Mouse (Mus musculus) MEL (cell line): Measurements from ENCODE around the gene Nt5e. TPM values are rescaled to one million over a fixed set of nuclear protein-coding genes. Genes with fewer than 3 reads are reported as not detected.

Experiments
- DNase-seq: peaks from one replicate; pipeline ENCODE4 v3.0.0; 2011; ENCODE audit warnings: low read depth, low spot score
- H3K27ac ChIP-seq: 2 replicates; pipeline ENCODE4 v1.5.1; 2012; ENCODE audit warnings: low read depth, mild to moderate bottlenecking, control low read depth, low read length, moderate library complexity; ENCODE audit not compliant: control insufficient read depth
- H3K27me3 ChIP-seq, 2 experiments: fragments of 150-350 bp in 1 of 2; sonication (generic) in 1 of 2; 2 replicates each; pipeline ENCODE4 v1.6.1; 2012; ENCODE audit warnings: low read length in 2 of 2, mild to moderate bottlenecking in 2 of 2, improper control_type of control experiment in 1 of 2, moderate library complexity in 1 of 2; ENCODE audit not compliant: insufficient read depth in 2 of 2, control insufficient read depth in 1 of 2
- H3K36me3 ChIP-seq, 2 experiments: 2 replicates each; pipeline ENCODE4 v1.6.1; 2012 to 2014; ENCODE audit warnings: low read length in 2 of 2, improper control_type of control experiment in 1 of 2, inconsistent platforms in 1 of 2, mild to moderate bottlenecking in 1 of 2; ENCODE audit not compliant: insufficient read depth in 2 of 2, control insufficient read depth in 1 of 2
- H3K4me1 ChIP-seq, 2 experiments: fragments of 150-350 bp in 1 of 2; sonication (generic) in 1 of 2; 2 replicates each; pipeline ENCODE4 v1.6.1; 2012; ENCODE audit warnings: low read length in 2 of 2, improper control_type of control experiment in 1 of 2, mild to moderate bottlenecking in 1 of 2; ENCODE audit not compliant: insufficient read depth in 2 of 2, control insufficient read depth in 1 of 2
- H3K4me3 ChIP-seq, 2 experiments: fragments of 150-350 bp in 1 of 2; sonication (generic) in 1 of 2; 2 replicates each; pipeline ENCODE4 v1.5.1; 2012; ENCODE audit warnings: low read depth in 2 of 2, low read length in 2 of 2, mild to moderate bottlenecking in 2 of 2, moderate library complexity in 2 of 2, control low read depth in 1 of 2, improper control_type of control experiment in 1 of 2; ENCODE audit not compliant: control insufficient read depth in 1 of 2, insufficient read depth in 1 of 2
- H3K79me2 ChIP-seq: 2 replicates; pipeline ENCODE4 v1.6.1; 2012; ENCODE audit warnings: mild to moderate bottlenecking, low read length, moderate library complexity; ENCODE audit not compliant: control insufficient read depth, poor library complexity, insufficient read depth
- H3K9ac ChIP-seq: 2 replicates; pipeline ENCODE4 v1.6.1; 2012; ENCODE audit warnings: low read depth, mild to moderate bottlenecking, control low read depth, low read length, moderate library complexity; ENCODE audit not compliant: control insufficient read depth, poor library complexity, severe bottlenecking
- H3K9me3 ChIP-seq: fragments of 150-350 bp; sonication (generic); replicated peaks from 2 replicates; pipeline ENCODE4 v1.6.1; 2012; ENCODE audit warnings: mild to moderate bottlenecking, low read length, improper control_type of control experiment, moderate library complexity; ENCODE audit not compliant: insufficient read depth
- CHD1 ChIP-seq: IDR thresholded peaks from 2 replicates; pipeline ENCODE4 v1.6.1; 2012; ENCODE audit warnings: low read depth, mild to moderate bottlenecking, inconsistent platforms, low read length, improper control_type of control experiment
- CHD2 ChIP-seq: IDR thresholded peaks from 2 replicates; pipeline ENCODE4 v1.6.1; 2011; ENCODE audit warnings: low read length, improper control_type of control experiment
- E2F4 ChIP-seq: IDR thresholded peaks from 2 replicates; pipeline ENCODE4 v1.6.1; 2011; ENCODE audit warnings: low read depth, low read length, improper control_type of control experiment, borderline replicate concordance
- ELF1 ChIP-seq: IDR thresholded peaks from 2 replicates; pipeline ENCODE4 v1.6.1; 2014; ENCODE audit warnings: low read depth, mild to moderate bottlenecking, inconsistent platforms, low read length, improper control_type of control experiment, moderate library complexity
- EP300 ChIP-seq, 2 experiments: IDR thresholded peaks; 2 replicates each; pipeline ENCODE4 v1.6.1; 2011; ENCODE audit warnings: improper control_type of control experiment in 2 of 2, low read length in 2 of 2, low read depth in 1 of 2, mild to moderate bottlenecking in 1 of 2
- ETS1 ChIP-seq: IDR thresholded peaks from 2 replicates; pipeline ENCODE4 v1.6.1; 2012; ENCODE audit warnings: low read depth, mild to moderate bottlenecking, inconsistent platforms, low read length, improper control_type of control experiment, moderate library complexity
- JUND ChIP-seq: IDR thresholded peaks from 2 replicates; pipeline ENCODE4 v1.6.1; 2011; ENCODE audit warnings: low read depth, mild to moderate bottlenecking, improper control_type of control experiment, low read length
- KAT2A ChIP-seq: conservative IDR thresholded peaks from 2 replicates; pipeline ENCODE4 v1.6.1; 2012; ENCODE audit warnings: low read depth, low read length, improper control_type of control experiment, inconsistent platforms
- MAX ChIP-seq: IDR thresholded peaks from 2 replicates; pipeline ENCODE4 v1.6.1; 2011; ENCODE audit warnings: low read length, improper control_type of control experiment
- MAZ ChIP-seq: IDR thresholded peaks from 2 replicates; pipeline ENCODE4 v1.6.1; 2012; ENCODE audit warnings: low read depth, mild to moderate bottlenecking, inconsistent platforms, low read length, improper control_type of control experiment
- MYC ChIP-seq: IDR thresholded peaks from 2 replicates; pipeline ENCODE4 v1.6.1; 2011; ENCODE audit warnings: low read depth, mild to moderate bottlenecking, low read length, improper control_type of control experiment, moderate library complexity
- NELFE ChIP-seq: IDR thresholded peaks from 2 replicates; pipeline ENCODE4 v1.6.1; 2011; ENCODE audit warnings: low read depth, low read length, improper control_type of control experiment
- NRF1 ChIP-seq: IDR thresholded peaks from 2 replicates; pipeline ENCODE4 v1.6.1; 2014; ENCODE audit warnings: low read depth, mild to moderate bottlenecking, inconsistent platforms, low read length, improper control_type of control experiment, moderate library complexity; ENCODE audit not compliant: poor library complexity, insufficient read depth, severe bottlenecking
- POLR2AphosphoS2 ChIP-seq: IDR thresholded peaks from 2 replicates; pipeline ENCODE4 v1.6.1; 2011; ENCODE audit warnings: low read length, improper control_type of control experiment
- POLR2AphosphoS5 ChIP-seq: IDR thresholded peaks from 2 replicates; pipeline ENCODE4 v1.6.1; 2012; ENCODE audit warnings: low read depth, borderline replicate concordance, mild to moderate bottlenecking, inconsistent platforms, low read length, moderate library complexity, mixed read lengths
- RAD21 ChIP-seq: IDR thresholded peaks from 2 replicates; pipeline ENCODE4 v1.6.1; 2011; ENCODE audit warnings: mild to moderate bottlenecking, low read depth, low read length, improper control_type of control experiment
- RCOR1 ChIP-seq: IDR thresholded peaks from 2 replicates; pipeline ENCODE4 v1.6.1; 2012; ENCODE audit warnings: low read depth, mild to moderate bottlenecking, inconsistent platforms, low read length, improper control_type of control experiment
- TCF12 ChIP-seq: IDR thresholded peaks from 2 replicates; pipeline ENCODE4 v1.6.1; 2014; ENCODE audit warnings: low read depth, mild to moderate bottlenecking, inconsistent platforms, low read length, improper control_type of control experiment, moderate library complexity
- UBTF ChIP-seq: IDR thresholded peaks from 2 replicates; pipeline ENCODE4 v1.6.1; 2012; ENCODE audit warnings: low read depth, mild to moderate bottlenecking, inconsistent platforms, low read length, improper control_type of control experiment, moderate library complexity, borderline replicate concordance; ENCODE audit not compliant: insufficient read depth
- USF1 ChIP-seq: IDR thresholded peaks from 2 replicates; pipeline ENCODE4 v1.6.1; 2014; ENCODE audit warnings: low read depth, mild to moderate bottlenecking, inconsistent platforms, low read length, improper control_type of control experiment, moderate library complexity
- USF2 ChIP-seq, 2 experiments: IDR thresholded peaks; 2 replicates each; pipeline ENCODE4 v1.6.1; 2011 to 2012; ENCODE audit warnings: improper control_type of control experiment in 2 of 2, low read length in 2 of 2, borderline replicate concordance in 1 of 2, inconsistent platforms in 1 of 2, low read depth in 1 of 2, mild to moderate bottlenecking in 1 of 2; ENCODE audit not compliant: insufficient read depth in 1 of 2
- ZC3H11A ChIP-seq: IDR thresholded peaks from 2 replicates; pipeline ENCODE4 v1.6.1; 2012; ENCODE audit warnings: low read depth, mild to moderate bottlenecking, inconsistent platforms, low read length, improper control_type of control experiment
- ZKSCAN1 ChIP-seq: IDR thresholded peaks from 2 replicates; pipeline ENCODE4 v1.6.1; 2012; ENCODE audit warnings: low read depth, mild to moderate bottlenecking, inconsistent platforms, low read length, improper control_type of control experiment, moderate library complexity
- ZMIZ1 ChIP-seq: IDR thresholded peaks from 2 replicates; pipeline ENCODE4 v1.6.1; 2012; ENCODE audit warnings: low read depth, mild to moderate bottlenecking, inconsistent platforms, low read length, improper control_type of control experiment, moderate library complexity
- ZNF384 ChIP-seq: IDR thresholded peaks from 2 replicates; pipeline ENCODE4 v1.6.1; 2012; ENCODE audit warnings: low read depth, mild to moderate bottlenecking, inconsistent platforms, low read length, improper control_type of control experiment
- polyA plus RNA-seq, 2 experiments: library from polyadenylated mRNA; stranded (reverse) in 1 of 2; unstranded in 1 of 2; fragments of >175 nt in 1 of 2; fragments of >200 nt in 1 of 2; gene quantifications; 2 replicates each; pipeline versions ENCODE4 v1.2.1 to v1.2.4; 2012; ENCODE audit warnings: low replicate concordance in 2 of 2, low read depth in 1 of 2; ENCODE audit not compliant: insufficient read length in 2 of 2, insufficient read depth in 1 of 2, missing spikeins in 1 of 2
- total RNA-seq: library from RNA; depleted of rRNA; stranded (reverse); fragments of 300-350 nt; gene quantifications from 2 replicates; pipeline ENCODE4 v1.2.3, GENCODE M21; 2012

Nt5e gene
- total and polyA plus RNA-seq, 3 experiments = 0.12 to 0.19 TPM; not detected in 1

DNA sequence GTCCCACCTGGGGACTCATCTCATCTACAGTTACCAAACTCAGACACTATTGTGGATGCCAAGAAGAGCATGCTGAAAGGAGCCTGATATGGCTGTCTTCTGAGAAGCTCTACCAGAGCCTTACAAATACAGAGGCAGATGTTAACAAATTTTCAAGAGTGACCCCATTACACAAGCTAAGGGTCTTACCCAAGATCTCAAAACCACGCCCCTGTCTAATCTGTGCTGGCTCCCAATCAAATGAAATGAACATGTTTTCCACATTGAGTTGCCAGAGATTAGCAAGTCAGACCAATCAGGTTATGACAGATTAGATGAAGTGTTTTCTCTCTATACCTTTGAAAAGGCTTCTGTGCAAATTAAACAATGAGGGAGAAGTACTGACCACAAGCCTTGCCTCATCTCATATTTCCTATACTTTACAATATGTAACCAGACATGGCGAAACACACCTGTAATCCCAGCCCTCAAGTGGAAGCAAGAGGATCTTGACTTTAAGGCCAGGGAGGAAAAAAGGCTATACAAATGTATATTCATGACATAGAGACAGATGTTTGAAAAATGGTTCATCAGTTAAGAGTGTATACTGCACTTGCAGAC is 19.9 kb upstream of the Nt5e start:
- Histone ChIP-seq H3K9me3 (no peaks in the 10 kb centered on the region), H3K4me3 (no peak overlapping the region), H3K4me1 (no peaks in the 10 kb centered on the region), H3K79me2 (no peaks in the 10 kb centered on the region), H3K27me3 (no peaks in the 10 kb centered on the region), H3K27ac (no peak overlapping the region), H3K36me3 (no peaks in the 10 kb centered on the region), H3K9ac (no peak overlapping the region)
- DNase-seq = no peak
- TF ChIP-seq POLR2AphosphoS5 (no peak), ZKSCAN1 (no peak), NRF1 (no peak), USF2 (IDR thresholded peaks at IDR 0.05; ENCODE audit: borderline replicate concordance in 1 of 2, insufficient read depth in 1 of 2, low read depth in 1 of 2, low read length in 2 of 2) (no peak), TCF12 (no peak), USF1 (no peak), E2F4 (no peak), MAZ (no peak), RAD21 (no peak), ETS1 (no peak), POLR2AphosphoS2 (no peak), JUND (no peak), ELF1 (no peak), ZNF384 (no peak), ZMIZ1 (no peak), EP300 (IDR thresholded peaks at IDR 0.05; ENCODE audit: low read depth in 1 of 2, low read length in 2 of 2) (no peak), NELFE (no peak), MYC (no peak), CHD2 (no peak), MAX (no peak)

DNA sequence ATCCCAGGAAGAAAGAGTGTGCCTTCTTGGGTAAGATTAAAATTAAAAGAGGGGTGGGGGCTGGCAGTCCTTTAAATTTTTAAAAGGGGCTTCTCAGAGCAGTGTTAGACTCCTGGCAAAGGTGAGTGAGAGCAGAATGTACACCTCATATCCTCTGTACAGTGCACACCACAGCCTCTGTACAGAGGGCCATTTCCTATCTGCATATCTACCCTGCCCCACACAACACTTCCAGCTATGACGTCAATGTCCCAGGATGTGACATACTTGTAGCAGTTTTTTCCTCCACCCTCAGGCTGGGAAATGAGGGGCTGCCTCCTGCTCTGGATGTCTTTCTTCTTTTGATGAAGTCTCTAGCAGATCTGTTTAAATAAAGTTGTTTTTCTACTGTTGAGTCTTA is 17.9 kb upstream of the Nt5e start:
- Histone ChIP-seq H3K27ac (no peak overlapping the region), H3K36me3 (no peaks in the 10 kb centered on the region), H3K9me3 (no peaks in the 10 kb centered on the region), H3K9ac (no peak overlapping the region), H3K27me3 (no peaks in the 10 kb centered on the region), H3K79me2 (no peaks in the 10 kb centered on the region), H3K4me1 (no peaks in the 10 kb centered on the region), H3K4me3 (no peak overlapping the region)
- TF ChIP-seq POLR2AphosphoS5 = no peak
- TF ChIP-seq MYC = no peak
- TF ChIP-seq NELFE = no peak
- TF ChIP-seq ZC3H11A = no peak
- no peak for TF ChIP-seq MAX
- no peak for TF ChIP-seq KAT2A
- no peak for TF ChIP-seq USF2 (IDR thresholded peaks at IDR 0.05; ENCODE audit: borderline replicate concordance in 1 of 2, insufficient read depth in 1 of 2, low read depth in 1 of 2, low read length in 2 of 2)
- no peak for TF ChIP-seq POLR2AphosphoS2
- TF ChIP-seq ZMIZ1 = no peak
- TF ChIP-seq UBTF = no peak
- TF ChIP-seq CHD1 = no peak
- no peak for TF ChIP-seq RCOR1
- no peak for TF ChIP-seq USF1
- DNase-seq = no peak
